Mouse (Mus musculus) liver, adult 2 months (tissue): ENCODE data around the gene Ptk7. TPM values are rescaled to one million over a fixed set of nuclear protein-coding genes. Genes with fewer than 3 reads are reported as not detected.

Source experiments
- DNase-seq: peaks from one replicate; pipeline ENCODE4 v3.0.0-alpha.2; 2011; ENCODE audit warnings: low read depth, low spot score; ENCODE audit errors: extremely low read depth
- H3K27ac ChIP-seq: fragments of 200-500 bp; replicated peaks from 2 replicates; pipeline ENCODE4 v1.5.1; 2012; ENCODE audit warnings: low read depth, mild to moderate bottlenecking, control low read depth, inconsistent platforms, low read length; ENCODE audit not compliant: insufficient read depth
- H3K27me3 ChIP-seq: fragments of 200-500 bp; 2 replicates; pipeline ENCODE4 v1.6.1; 2012; ENCODE audit warnings: mild to moderate bottlenecking, moderate library complexity, low read length, inconsistent platforms; ENCODE audit not compliant: control insufficient read depth, insufficient read depth
- H3K36me3 ChIP-seq: fragments of 200-500 bp; 2 replicates; pipeline ENCODE4 v1.6.1; 2012; ENCODE audit warnings: low read length, inconsistent platforms; ENCODE audit not compliant: control insufficient read depth, insufficient read depth
- H3K4me1 ChIP-seq: fragments of 200-500 bp; 2 replicates; pipeline ENCODE4 v1.6.1; 2011; ENCODE audit warnings: low read length; ENCODE audit not compliant: control insufficient read depth, insufficient read depth
- H3K4me3 ChIP-seq: fragments of 200-500 bp; 2 replicates; pipeline ENCODE4 v1.5.1; 2011; ENCODE audit warnings: low read depth, mild to moderate bottlenecking, control low read depth, low read length, moderate library complexity; ENCODE audit not compliant: insufficient read depth
- H3K79me2 ChIP-seq: fragments of 200-500 bp; 2 replicates; pipeline ENCODE4 v1.6.1; 2012; ENCODE audit warnings: inconsistent platforms, mild to moderate bottlenecking, low read length, moderate library complexity; ENCODE audit not compliant: control insufficient read depth, insufficient read depth
- H3K9ac ChIP-seq: fragments of 200-500 bp; 2 replicates; pipeline ENCODE4 v1.6.1; 2012; ENCODE audit warnings: low read depth, mild to moderate bottlenecking, control low read depth, inconsistent platforms, low read length
- CTCF ChIP-seq: fragments of 200-500 bp; IDR thresholded peaks from 2 replicates; pipeline ENCODE4 v1.5.1; 2011; ENCODE audit warnings: low read depth, low read length, control low read depth
- POLR2A ChIP-seq: fragments of 200-500 bp; IDR thresholded peaks from 2 replicates; pipeline ENCODE4 v1.6.1; 2011; ENCODE audit warnings: low read length, control low read depth; ENCODE audit not compliant: insufficient read depth; ENCODE audit errors: extremely low read depth
- WGBS: fragments of 180-500 bp; shearing (Covaris S2); methylation state at CpG from one replicate; pipeline ENCODE4 v1.1.7; 2018; 5-methylcytosine and 5-hydroxymethylcytosine counted together
- polyA plus RNA-seq: library from polyadenylated mRNA; depleted of rRNA; stranded (reverse); fragments of >200 nt; gene quantifications from 2 replicates; pipeline ENCODE4 v1.2.3, GENCODE M21; 2012
- total RNA-seq: library from RNA; depleted of rRNA; stranded (reverse); fragments of >200 nt; gene quantifications from 2 replicates; pipeline ENCODE4 v1.2.3, GENCODE M21; 2014

The Ptk7 gene
- total and polyA plus RNA-seq, 2 experiments = 0.65 to 0.66 TPM

DNA sequence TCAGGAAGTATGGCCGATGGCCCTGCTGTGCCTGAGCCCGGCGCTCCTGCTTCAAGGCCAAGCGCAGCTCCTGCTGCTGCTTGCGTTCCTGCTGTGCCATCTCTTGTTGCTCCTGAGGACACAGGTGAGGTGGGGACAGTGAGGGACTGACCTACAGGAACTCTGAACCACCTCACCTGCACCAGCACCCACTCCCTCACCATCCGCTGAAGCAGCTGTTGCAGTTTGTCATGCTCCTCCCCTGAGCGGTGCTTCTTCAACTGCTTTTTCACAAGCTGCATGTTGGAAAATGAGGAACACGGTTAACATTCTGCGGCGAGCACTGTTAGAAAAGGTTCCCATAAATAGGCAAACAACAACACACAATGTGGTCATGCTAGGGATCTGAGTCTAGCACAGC is 40.6 kb upstream of the Ptk7 start:
- Histone ChIP-seq H3K79me2 (peaks cover 7% of the 10 kb centered on the region; the same call in 1 of the 2 replicates), H3K36me3 (peaks cover 8% of the 10 kb centered on the region), H3K9ac (no peak overlapping the region), H3K4me3 (no peak overlapping the region), H3K27ac (no peak overlapping the region), H3K27me3 (no peaks in the 10 kb centered on the region), H3K4me1 (peaks cover 6% of the 10 kb centered on the region)
- 99% methylated on average over 10 of the region's 10 CpGs for WGBS
- DNase-seq = no peak
- no peak for TF ChIP-seq CTCF
- TF ChIP-seq POLR2A = no peak

DNA sequence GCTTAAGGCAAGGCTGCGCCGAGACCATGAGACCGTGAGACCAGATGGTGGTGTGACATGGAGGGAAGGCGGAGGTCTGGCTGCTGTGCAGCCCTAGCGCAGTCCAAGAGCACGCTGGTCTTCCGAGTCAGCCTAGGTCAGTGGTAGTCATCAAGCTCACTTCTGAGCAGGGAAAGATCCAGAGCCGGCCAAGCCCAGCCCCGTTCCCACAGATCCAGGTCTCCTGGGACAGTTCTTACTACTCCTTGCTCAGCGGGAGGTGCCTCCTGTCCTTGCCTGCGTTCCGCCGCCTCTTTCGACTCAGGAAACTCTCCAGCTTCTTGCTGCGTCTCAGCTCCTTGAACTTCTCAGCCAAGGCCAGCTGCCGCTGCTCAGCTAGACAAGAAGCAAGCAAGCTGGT is 38.4 kb upstream of the Ptk7 start:
- Histone ChIP-seq H3K4me1 (no peaks in the 10 kb centered on the region), H3K79me2 (peaks cover 3% of the 10 kb centered on the region; the same call in 1 of the 2 replicates), H3K36me3 (peaks cover 8% of the 10 kb centered on the region), H3K27ac (no peak overlapping the region), H3K4me3 (no peak overlapping the region), H3K9ac (no peak overlapping the region), H3K27me3 (no peaks in the 10 kb centered on the region)
- no peak for DNase-seq
- TF ChIP-seq POLR2A (no peak), CTCF (no peak)
- WGBS = 95% methylated on average over 16 of the region's 16 CpGs

DNA sequence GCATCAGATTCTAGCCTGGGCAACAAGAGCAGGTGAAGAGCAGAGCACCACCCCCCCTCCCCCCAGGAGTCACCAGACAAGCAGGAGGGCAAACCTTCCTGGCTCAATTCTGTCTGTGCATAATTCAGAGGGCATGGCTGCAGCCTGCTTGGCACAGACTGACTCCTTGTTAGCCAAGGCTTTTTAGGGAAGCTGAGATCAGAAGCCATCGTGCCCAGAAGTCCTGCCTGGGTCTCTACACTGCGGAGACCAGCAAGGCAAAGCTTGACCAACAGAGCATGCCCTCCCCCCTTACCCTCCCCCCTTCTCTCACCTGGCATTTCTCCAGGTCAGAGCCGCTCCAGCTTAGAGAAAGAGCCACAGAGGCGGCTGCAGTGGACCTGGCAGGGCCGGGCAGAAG is 33.4 kb upstream of the Ptk7 start:
- TF ChIP-seq POLR2A (no peak), CTCF (no peak)
- WGBS = 80% methylated on average over 5 of the region's 5 CpGs
- H3K27ac ChIP-seq = no peak overlapping the region
- peaks cover 2% of the 10 kb centered on the region for H3K36me3 ChIP-seq
- no peaks in the 10 kb centered on the region for H3K4me1 ChIP-seq
- no peak for DNase-seq
- no peak overlapping the region for H3K4me3 ChIP-seq
- no peak overlapping the region for H3K9ac ChIP-seq
- no peaks in the 10 kb centered on the region for H3K27me3 ChIP-seq
- H3K79me2 ChIP-seq = no peaks in the 10 kb centered on the region

DNA sequence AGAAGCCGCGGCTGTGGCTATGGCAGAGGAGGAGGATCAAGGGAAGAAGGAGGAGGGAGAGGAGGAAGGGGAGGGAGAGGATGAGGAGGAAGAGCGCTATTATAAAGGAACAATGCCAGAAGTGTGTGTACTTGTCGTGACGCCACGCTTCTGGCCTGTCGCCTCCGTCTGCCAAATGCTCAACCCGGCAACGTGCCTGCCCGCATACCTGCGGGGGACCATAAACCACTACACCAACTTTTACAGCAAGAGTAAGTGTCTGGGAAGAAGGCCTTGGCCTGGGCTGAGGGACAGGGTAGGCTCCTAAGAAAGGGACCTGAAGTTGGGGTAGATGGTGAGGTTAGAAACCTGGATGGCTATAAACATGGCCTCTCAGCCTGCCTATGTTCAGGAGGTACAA is 32.7 kb upstream of the Ptk7 start:
- DNase-seq = no peak
- H3K9ac ChIP-seq = no peak overlapping the region
- H3K79me2 ChIP-seq = no peaks in the 10 kb centered on the region
- H3K27ac ChIP-seq = no peak overlapping the region
- H3K36me3 ChIP-seq = no peaks in the 10 kb centered on the region; the same call in 1 of the 2 replicates
- TF ChIP-seq POLR2A (no peak), CTCF (no peak)
- 92% methylated on average over 12 of the region's 12 CpGs for WGBS
- no peaks in the 10 kb centered on the region for H3K4me1 ChIP-seq
- no peaks in the 10 kb centered on the region for H3K27me3 ChIP-seq
- H3K4me3 ChIP-seq = no peak overlapping the region

DNA sequence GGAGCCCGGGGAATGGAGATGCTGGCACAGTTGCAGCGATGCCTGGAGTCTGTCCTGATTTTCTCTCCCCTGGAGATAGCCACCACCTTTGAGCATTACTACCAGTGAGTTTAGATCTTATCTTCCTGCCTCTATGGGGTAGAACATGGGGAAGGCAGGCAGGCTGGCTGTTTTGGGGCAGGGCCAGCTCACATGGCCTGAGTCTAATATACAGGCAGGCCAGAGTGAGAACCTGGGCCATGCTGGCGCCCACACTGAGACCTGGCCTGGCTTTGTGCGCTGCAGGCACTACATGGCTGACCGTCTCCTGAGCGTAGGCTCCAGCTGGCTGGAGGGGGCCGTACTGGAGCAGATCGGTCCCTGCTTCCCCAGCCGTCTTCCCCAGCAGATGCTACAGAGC is 32.0 kb upstream of the Ptk7 start:
- Histone ChIP-seq H3K4me3 (no peak overlapping the region), H3K79me2 (no peaks in the 10 kb centered on the region), H3K4me1 (no peaks in the 10 kb centered on the region), H3K27ac (no peak overlapping the region), H3K9ac (no peak overlapping the region), H3K27me3 (no peaks in the 10 kb centered on the region), H3K36me3 (no peaks in the 10 kb centered on the region; the same call in 1 of the 2 replicates)
- no peak for TF ChIP-seq CTCF
- TF ChIP-seq POLR2A = no peak
- 96% methylated on average over 9 of the region's 9 CpGs for WGBS
- no peak for DNase-seq

DNA sequence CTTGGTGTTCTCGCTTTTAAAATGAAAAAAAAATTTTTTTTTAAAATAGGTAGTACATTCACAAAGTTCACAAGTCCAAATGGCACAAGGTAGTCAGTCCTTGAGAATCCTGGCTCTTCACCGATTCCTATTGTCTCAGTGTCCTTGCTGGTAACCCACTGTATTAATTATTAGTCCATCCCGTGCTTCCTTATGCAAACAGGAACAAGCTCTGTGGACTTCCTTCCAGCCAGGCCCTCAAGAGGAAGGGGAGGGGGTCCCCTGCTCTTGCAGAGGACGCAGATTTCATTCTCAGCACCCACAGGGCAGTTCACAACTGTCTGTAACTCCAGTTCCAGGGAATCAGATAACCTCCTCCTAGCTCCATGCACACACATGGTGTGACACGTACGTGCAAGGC is 26.8 kb upstream of the Ptk7 start:
- WGBS = 78% methylated on average over 6 of the region's 6 CpGs
- no peak for DNase-seq
- H3K36me3 ChIP-seq = no peaks in the 10 kb centered on the region

More for the DNA sequence above, 26.8 kb upstream of the Ptk7 start:
- Histone ChIP-seq H3K79me2 (no peaks in the 10 kb centered on the region), H3K4me3 (no peak overlapping the region), H3K9ac (no peak overlapping the region), H3K27ac (no peak overlapping the region), H3K27me3 (no peaks in the 10 kb centered on the region), H3K4me1 (no peaks in the 10 kb centered on the region)
- TF ChIP-seq POLR2A (no peak), CTCF (no peak)
